Mouse (Mus musculus) heart, adult 8-10 months (tissue): ENCODE results near the gene Dnph1. TPM values are rescaled to one million over a fixed set of nuclear protein-coding genes. Genes with fewer than 3 reads are reported as not detected.
"Not testable (repeated sequence)": the region's sequence is repeated elsewhere in the genome, so short reads cannot be mapped to it uniquely, and the experiment has no call there.

ENCODE experiments used
- DNase-seq: peaks from one replicate; pipeline ENCODE4 v3.0.0; 2022; ENCODE audit warnings: low spot score
- total RNA-seq, 4 experiments: library from RNA; stranded (reverse); gene quantifications; 2 replicates each; pipeline ENCODE4 v1.2.4; 2022

The Dnph1 gene
- total RNA-seq, result 1 to 10 TPM; 1.7 to 2.2 (median 1.8) TPM

DNA sequence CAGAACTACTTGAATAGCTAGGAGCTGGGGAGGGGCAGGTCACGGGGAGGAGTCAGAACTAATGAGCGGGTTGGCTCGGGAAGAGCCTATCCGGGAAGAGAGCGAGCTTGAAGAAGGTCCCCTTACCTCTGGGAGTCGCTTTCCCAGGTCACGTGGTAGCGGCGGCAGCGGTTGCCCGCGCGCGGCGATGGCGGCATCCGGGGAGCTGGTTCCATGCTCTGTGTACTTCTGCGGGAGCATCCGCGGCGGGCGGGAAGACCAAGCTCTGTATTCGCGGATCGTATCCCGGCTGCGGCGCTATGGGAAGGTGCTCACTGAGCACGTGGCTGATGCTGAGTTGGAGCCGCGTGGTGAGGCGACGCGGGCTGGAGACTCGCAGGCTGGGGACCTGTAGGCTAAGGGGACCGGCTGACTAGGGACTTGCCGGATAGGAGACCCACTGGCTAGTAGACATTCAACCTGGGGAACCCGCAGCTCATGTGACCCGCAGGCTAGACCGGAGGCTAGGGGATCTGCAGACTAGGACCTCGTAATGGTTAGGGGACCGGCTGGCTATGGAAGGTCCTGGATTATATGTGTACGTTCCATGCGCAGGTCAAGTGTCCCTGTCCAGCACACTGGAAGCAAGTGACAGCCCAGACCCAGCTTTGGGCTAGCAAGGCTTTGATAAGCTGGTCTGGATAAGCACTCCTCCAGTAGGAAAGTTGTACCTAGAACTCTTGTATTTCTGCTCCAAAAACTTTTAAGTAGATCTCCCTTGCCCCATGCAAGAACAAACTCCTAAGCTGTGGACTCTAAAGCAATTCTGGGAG lies at the start of gene Dnph1:
TSS of gene Dnph1 (plus strand) at position 89 of the 812 bp plus-strand sequence.
- DNase-seq, result peak; percentile 44

- no peak for DNase-seq
Measured at GRCm38 (mm10) chr17:46452683-46453082, 43.8 kb upstream of the Dnph1 start.

- DNase-seq, result no peak
Measured at GRCm38 (mm10) chr17:46453302-46453948, 43.1 kb upstream of the Dnph1 start.

DNA sequence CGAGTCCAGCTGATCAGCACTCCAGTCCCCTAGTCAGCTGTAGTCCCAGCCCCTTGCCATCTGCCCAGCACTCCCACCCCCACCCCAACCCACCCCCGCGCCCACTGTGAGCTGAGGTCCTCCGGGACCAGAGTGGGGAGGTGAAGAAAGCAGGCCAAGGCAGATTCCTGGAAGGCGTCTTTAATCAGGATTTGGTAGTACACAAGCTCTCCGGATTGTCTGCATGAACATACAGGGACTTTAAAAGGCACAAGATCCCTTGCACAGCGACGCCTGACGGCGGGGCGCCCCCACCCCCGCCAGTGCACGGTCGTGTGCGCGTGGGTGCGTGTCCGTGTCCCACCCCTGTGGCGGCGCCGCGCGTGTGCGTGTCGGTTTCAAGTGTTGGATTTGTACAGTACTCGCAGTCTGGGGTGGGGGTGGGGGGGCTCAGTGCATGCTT lies 42.5 kb upstream of the Dnph1 start:
- no peak for DNase-seq

DNA sequence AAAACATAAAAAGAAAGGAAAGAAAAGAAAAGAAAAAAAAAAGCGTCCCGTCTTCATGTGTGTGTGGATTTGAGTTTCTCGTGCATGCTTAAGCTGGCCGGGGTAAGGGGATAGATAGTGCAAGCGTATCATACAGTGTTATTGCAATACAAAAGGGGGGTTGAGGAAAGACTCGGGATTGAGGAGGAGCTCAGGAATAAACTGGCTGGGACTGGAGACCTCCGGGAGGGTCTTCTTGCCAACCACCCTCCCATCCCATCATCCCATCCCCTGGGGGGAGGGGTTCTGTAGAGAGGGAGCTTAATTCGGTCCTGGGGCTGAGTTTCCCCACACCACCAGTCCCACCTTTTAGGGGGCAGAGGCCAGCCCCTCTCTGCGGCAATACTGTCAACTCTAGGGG lies 42.0 kb upstream of the Dnph1 start:
- DNase-seq, result no peak

- DNase-seq, result no peak
Measured at GRCm38 (mm10) chr17:46455110-46455691, 41.3 kb upstream of the Dnph1 start.

- no peak for DNase-seq
Measured at GRCm38 (mm10) chr17:46457791-46458190, 38.7 kb upstream of the Dnph1 start.

GRCm38 (mm10) chr17:46458439-46458838 lies 38.1 kb upstream of the Dnph1 start:
- peak; percentile 26 for DNase-seq

GRCm38 (mm10) chr17:46460673-46461072 lies 35.8 kb upstream of the Dnph1 start:
- DNase-seq, result no peak

DNA sequence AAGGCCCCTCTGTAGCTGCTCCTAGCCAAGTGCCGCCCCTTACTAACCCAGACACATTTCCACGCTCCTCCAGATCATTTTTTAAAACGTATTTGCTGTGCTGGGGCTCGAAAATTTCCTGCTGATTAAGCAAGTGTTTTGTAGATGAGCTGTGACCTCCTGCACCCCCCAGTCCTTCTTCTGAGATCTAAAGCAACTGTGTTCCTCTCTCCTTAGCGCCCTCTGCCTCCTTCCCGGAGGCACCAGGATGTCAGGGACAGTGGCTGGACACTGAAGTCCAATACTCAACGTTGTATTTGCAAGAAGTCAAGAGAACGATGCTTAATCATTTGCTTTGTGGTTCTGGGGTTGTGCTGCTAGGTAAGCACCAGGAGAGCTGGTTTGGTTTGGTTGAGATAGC lies 35.2 kb upstream of the Dnph1 start:
- no peak for DNase-seq

DNA sequence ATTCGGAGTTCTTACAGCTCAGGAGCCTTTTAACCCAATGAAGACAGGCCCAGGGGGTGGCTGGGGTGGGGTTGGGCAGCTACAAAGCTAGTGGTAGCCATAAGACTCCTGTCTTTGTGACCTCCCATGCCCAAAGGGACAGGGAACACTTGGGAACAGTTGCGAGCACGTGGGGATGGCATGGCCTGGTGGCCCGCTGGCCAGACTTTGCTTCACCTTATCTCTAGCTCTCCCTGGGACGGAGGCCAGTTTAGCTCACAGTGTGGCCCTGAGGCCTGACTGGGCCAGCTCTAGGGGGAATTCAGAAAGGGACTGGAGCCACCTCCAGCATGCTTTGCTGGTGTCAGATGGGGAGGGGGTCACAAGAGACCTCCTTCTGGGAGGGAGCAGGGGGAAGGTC lies 34.3 kb upstream of the Dnph1 start:
- peak; percentile 66 for DNase-seq

DNA sequence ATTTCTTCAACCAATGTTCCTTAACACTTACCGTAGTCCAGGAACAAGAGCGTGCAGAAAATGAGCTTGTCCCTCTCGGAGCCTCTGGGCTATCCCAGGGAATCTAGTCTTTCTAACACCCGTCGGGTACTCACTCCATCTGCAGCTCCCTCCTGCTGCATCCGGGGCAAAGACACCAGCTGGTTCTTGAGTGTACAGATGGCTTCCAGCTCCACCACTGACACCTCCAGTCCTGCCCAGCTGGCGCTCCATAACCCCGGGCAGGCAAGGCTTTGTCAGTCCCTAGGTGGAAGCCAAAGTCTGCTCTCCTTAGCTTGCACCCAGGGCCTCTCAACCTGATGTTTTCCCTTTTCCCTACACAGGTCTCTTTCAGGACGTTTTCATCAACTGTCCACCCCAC lies 28.7 kb upstream of the Dnph1 start:
- no peak for DNase-seq

- DNase-seq, result no peak
Measured at GRCm38 (mm10) chr17:46476601-46477000, 19.9 kb upstream of the Dnph1 start.

DNA sequence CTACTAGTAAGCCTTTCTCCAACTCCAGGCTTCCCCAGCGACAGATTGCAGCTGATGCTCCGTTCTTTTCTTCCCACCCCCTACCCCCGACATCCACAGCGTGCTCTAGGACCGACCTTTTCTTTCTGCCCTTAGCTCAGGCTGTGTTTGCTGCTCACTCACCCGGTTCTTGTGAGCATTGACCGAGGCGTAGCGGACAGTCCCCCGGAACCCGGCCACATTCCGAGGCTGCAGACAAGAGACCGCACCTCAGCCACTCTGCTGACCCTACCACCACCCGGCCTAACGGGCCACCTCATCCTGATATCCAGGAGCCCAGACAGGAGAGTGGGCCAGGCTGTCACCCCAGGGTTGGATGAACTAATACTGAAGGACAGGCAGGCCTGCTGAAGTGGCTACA lies 19.2 kb upstream of the Dnph1 start:
- no peak for DNase-seq

GRCm38 (mm10) chr17:46483561-46484001 lies 12.9 kb upstream of the Dnph1 start:
- no peak for DNase-seq

- DNase-seq, result no peak
Measured at GRCm38 (mm10) chr17:46484021-46484431, 12.5 kb upstream of the Dnph1 start.

DNA sequence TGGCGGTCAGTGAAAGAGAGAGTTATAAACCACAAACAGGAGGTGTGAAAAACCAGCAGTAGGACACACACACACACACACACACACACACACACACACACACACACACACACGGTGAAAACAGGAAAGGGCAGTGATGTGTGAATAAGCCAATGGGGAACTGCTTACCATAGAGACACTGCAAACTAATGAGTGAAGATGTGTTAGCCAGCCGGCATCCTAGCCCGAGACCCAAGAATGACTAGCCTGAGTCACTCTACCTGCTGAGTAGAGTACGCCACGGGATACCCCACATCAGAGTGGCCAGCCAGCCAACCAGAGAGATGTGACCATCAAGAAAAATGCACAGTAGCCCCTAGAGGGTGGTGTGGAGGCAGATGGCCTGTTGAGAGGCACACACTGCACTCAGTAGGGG lies 12.0 kb upstream of the Dnph1 start:
- no peak for DNase-seq

GRCm38 (mm10) chr17:46486995-46487394 lies 9.5 kb upstream of the Dnph1 start:
- no peak for DNase-seq

DNA sequence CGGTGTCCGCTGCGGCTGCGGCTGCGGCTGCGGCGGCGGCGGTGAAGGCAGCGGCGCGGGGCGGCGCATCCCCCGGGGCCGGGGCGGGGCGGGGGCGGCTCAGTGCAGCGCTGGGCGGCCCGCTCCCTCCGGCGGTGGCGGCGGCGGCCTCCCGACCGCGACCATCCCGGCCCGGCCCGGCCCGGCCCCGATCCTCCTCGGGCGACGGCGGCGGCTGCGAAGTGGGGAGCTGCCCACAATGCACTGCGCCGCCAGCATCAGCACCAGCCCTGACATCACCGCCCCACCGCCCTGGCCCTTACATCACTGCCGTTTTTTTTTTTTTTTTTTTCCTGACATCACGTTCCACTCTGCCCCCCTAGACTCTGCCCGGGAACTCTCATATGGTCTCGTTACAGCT lies 9.1 kb upstream of the Dnph1 start, which contains the start of gene Ttbk1:
TSS of gene Ttbk1 (minus strand) at position 245 of the 400 bp plus-strand sequence.
- DNase-seq, result no peak

- DNase-seq, result no peak
Measured at GRCm38 (mm10) chr17:46495486-46495885, 1.0 kb upstream of the Dnph1 start.

- DNase-seq, result not testable (repeated sequence)
Measured at GRCm38 (mm10) chr17:46496081-46496480, 430 bp upstream of the Dnph1 start.

- no peak for DNase-seq
Measured at GRCm38 (mm10) chr17:46497956-46498355, 1.4 kb downstream of the Dnph1 start.

DNA sequence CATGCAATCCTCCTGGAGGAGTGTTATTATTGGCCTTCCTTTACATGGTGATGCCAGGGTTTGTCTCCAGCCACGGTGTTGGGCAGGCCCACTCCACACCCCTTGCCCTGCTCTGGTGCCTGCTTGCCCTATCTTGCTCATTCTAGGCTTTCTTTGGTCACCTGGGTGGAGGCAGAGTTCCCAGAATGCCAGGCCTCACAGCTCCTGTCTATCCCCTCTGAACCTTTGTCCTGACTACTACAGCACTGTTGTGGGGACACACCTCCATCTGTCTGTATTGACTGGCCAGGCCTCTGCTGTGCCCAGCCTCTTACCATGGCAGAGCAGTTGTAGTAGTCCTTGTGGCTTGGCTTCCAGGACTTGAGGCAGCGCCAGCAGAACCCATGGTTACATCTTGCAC lies 6.3 kb downstream of the Dnph1 start:
- DNase-seq, result no peak
